Mouse (Mus musculus) small intestine, adult 10 weeks (tissue): ENCODE data around the gene 4930524N10Rik. TPM values are rescaled to one million over a fixed set of nuclear protein-coding genes. Genes with fewer than 3 reads are reported as not detected.

ENCODE experiments used
- polyA plus RNA-seq: library from polyadenylated mRNA; stranded (reverse); fragments of 350-450 nt; fragmentation: Illumina TruSeq; extraction: RNeasy Lipid Tissue Mini Kit (QIAGEN cat#74804); gene quantifications from one replicate; pipeline ENCODE4 v1.2.3, GENCODE M21; 2014; ENCODE audit warnings: low replicate concordance

Gene 4930524N10Rik
- polyA plus RNA-seq: not detected

DNA sequence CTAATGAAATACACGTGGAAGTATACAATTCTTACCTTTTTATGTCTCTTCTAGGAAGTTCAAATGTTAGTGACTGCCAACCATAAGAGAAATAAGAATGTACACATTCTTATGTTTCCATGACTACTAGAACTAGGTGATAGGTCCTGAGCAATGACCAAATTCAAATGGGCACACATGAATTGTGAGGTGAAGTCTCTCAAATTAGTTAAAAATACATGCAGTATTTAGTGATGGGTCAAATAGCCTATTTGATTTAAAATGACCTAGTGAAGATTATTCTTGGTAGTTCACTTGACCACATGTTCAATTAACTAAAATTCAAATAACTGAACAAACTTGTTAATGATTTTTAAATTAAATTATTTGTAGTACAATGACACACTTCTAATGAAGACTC is at the start of gene 4930524N10Rik:
TSS of gene 4930524N10Rik (minus strand) at position 101 of the 400 bp plus-strand sequence.

Other genes with a start within 250 kb of the 4930524N10Rik start
- gene Gm15140, start 222.7 kb downstream of the 4930524N10Rik start, polyA plus RNA-seq: not detected
- gene Samt4, start 138.6 kb upstream of the 4930524N10Rik start, polyA plus RNA-seq: not detected
- gene Samt2, start 236.0 kb upstream of the 4930524N10Rik start, polyA plus RNA-seq: not detected